Mouse (Mus musculus): ENCODE results near the gene Fbxl5.
A peak's percentile ranks its signal among the peaks of the same experiment; 100 is the strongest.

Gene Fbxl5

GRCm38 (mm10) chr5:43781977-43782930 is 39.2 kb downstream of the Fbxl5 start:
- peak; percentile 43 for DNase-seq (ENCODE audit: low read depth)

- no peak for DNase-seq (ENCODE audit: low read depth)
These were observed 39.9 kb downstream of the Fbxl5 start for GRCm38 (mm10) chr5:43781423-43781976.

- DNase-seq (ENCODE audit: low read depth): no peak
These were observed 42.9 kb downstream of the Fbxl5 start for GRCm38 (mm10) chr5:43778583-43778982.

GRCm38 (mm10) chr5:43776993-43777392 is 44.4 kb downstream of the Fbxl5 start:
- no peak for DNase-seq (ENCODE audit: low read depth)

GRCm38 (mm10) chr5:43776407-43776806 is 45.0 kb downstream of the Fbxl5 start:
- no peak for DNase-seq (ENCODE audit: low read depth)

GRCm38 (mm10) chr5:43771555-43771954 is 49.9 kb downstream of the Fbxl5 start:
- no peak for DNase-seq (ENCODE audit: low read depth)

GRCm38 (mm10) chr5:43770618-43771354 is 50.7 kb downstream of the Fbxl5 start:
- DNase-seq (ENCODE audit: low read depth): no peak

- DNase-seq (ENCODE audit: low read depth): no peak
These were observed 72.3 kb downstream of the Fbxl5 start for GRCm38 (mm10) chr5:43749092-43749491.

GRCm38 (mm10) chr5:43748039-43748438 is 73.4 kb downstream of the Fbxl5 start:
- no peak for DNase-seq (ENCODE audit: low read depth)

- DNase-seq (ENCODE audit: low read depth): no peak
These were observed 76.3 kb downstream of the Fbxl5 start for GRCm38 (mm10) chr5:43745156-43745555.

GRCm38 (mm10) chr5:43744187-43744586 is 77.3 kb downstream of the Fbxl5 start:
- DNase-seq (ENCODE audit: low read depth): peak; percentile 5

GRCm38 (mm10) chr5:43732381-43732780 is 89.1 kb downstream of the Fbxl5 start:
- no peak for DNase-seq (ENCODE audit: low read depth)

- no peak for DNase-seq (ENCODE audit: low read depth)
These were observed 92.9 kb downstream of the Fbxl5 start for GRCm38 (mm10) chr5:43728375-43729165.

- no peak for DNase-seq (ENCODE audit: low read depth)
These were observed 97.6 kb downstream of the Fbxl5 start for GRCm38 (mm10) chr5:43723830-43724229.

GRCm38 (mm10) chr5:43722452-43722783 is 99.0 kb downstream of the Fbxl5 start:
- DNase-seq (ENCODE audit: low read depth): no peak

- no peak for DNase-seq (ENCODE audit: low read depth)
These were observed 99.6 kb downstream of the Fbxl5 start for GRCm38 (mm10) chr5:43721538-43722451.

GRCm38 (mm10) chr5:43699240-43699639 is 122.2 kb downstream of the Fbxl5 start:
- DNase-seq (ENCODE audit: low read depth): no peak

GRCm38 (mm10) chr5:43697133-43697532 is 124.3 kb downstream of the Fbxl5 start:
- no peak for DNase-seq (ENCODE audit: low read depth)
